Mouse (Mus musculus) stomach, postnatal 0 days (tissue): Measurements from ENCODE around the gene Haao.

Experiments used
- CTCF ChIP-seq: IDR thresholded peaks from 2 replicates; pipeline ENCODE4 v1.5.1; 2016; ENCODE audit warnings: antibody characterized with exemption, low read depth, mild to moderate bottlenecking, moderate library complexity
- EP300 ChIP-seq: optimal IDR thresholded peaks from 2 replicates; pipeline ENCODE3; 2016; ENCODE audit warnings: antibody characterized with exemption

DNA sequence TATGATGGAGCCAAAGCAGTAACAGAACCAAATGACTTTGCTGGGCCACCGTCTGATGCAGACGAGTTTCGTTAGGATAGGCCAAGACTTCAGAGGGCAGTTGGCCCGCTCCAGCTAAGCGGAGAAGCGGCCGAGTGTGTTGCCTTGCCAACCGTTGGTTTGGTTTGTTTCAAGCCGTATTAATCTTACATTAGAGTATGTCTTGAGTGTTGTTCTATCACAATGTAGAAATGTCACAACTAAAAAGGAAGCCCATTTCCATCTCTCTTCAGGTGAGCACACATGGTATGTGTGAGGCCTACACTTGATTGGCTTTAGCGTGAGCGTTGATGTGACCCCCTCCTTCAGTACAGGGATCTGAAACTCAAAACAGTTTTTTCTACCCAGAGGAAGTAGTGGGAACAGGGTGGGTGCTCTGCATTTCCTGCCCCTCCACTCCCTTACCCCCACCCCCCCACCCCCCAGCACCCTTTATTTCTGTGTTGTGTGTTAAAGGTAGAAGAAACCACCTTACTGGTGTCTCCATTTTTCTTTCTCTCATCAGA lies 48.2 kb downstream of the Haao start:
- TF ChIP-seq CTCF (no peak), EP300 (no peak)
